Mouse (Mus musculus) heart, adult 2 months (tissue): ENCODE data around the gene Atf6. TPM values are rescaled to one million over a fixed set of nuclear protein-coding genes. Genes with fewer than 3 reads are reported as not detected.

ENCODE experiments used
- DNase-seq, 2 experiments: peaks; one replicate each; pipeline ENCODE4 v3.0.0; 2021
- H3K27ac ChIP-seq: fragments of 200-600 bp; 2 replicates; pipeline ENCODE4 v1.8.1; 2022
- H3K27me3 ChIP-seq: fragments of 200-500 bp; 2 replicates; pipeline ENCODE4 v1.6.1; 2012; ENCODE audit warnings: mild to moderate bottlenecking, low read length, inconsistent platforms, mixed read lengths; ENCODE audit not compliant: control insufficient read depth, insufficient read depth
- H3K36me3 ChIP-seq: fragments of 200-500 bp; 2 replicates; pipeline ENCODE4 v1.6.1; 2012; ENCODE audit warnings: low read length, inconsistent platforms; ENCODE audit not compliant: control insufficient read depth, insufficient read depth
- H3K4me1 ChIP-seq: fragments of 200-500 bp; 2 replicates; pipeline ENCODE4 v1.6.1; 2011; ENCODE audit warnings: low read length; ENCODE audit not compliant: control insufficient read depth, insufficient read depth
- H3K4me3 ChIP-seq: fragments of 200-600 bp; 2 replicates; pipeline ENCODE4 v1.8.1; 2022
- H3K79me2 ChIP-seq: fragments of 200-500 bp; replicated peaks from 2 replicates; pipeline ENCODE4 v1.6.1; 2012; ENCODE audit warnings: mild to moderate bottlenecking, inconsistent platforms, low read length, moderate library complexity, mixed read lengths; ENCODE audit not compliant: control insufficient read depth, insufficient read depth
- H3K9ac ChIP-seq: fragments of 200-500 bp; 2 replicates; pipeline ENCODE4 v1.6.1; 2012; ENCODE audit warnings: low read depth, mild to moderate bottlenecking, control low read depth, inconsistent platforms, low read length, mixed read lengths
- CTCF ChIP-seq: fragments of 200-600 bp; IDR thresholded peaks from 2 replicates; pipeline ENCODE4 v1.8.1; 2022; ENCODE audit warnings: antibody characterized with exemption, mild to moderate bottlenecking, moderate library complexity
- EP300 ChIP-seq: fragments of 200-500 bp; IDR thresholded peaks from 2 replicates; pipeline ENCODE4 v1.6.1; 2011; ENCODE audit warnings: low read depth, low read length, control low read depth; ENCODE audit not compliant: insufficient read depth
- POLR2A ChIP-seq: fragments of 200-500 bp; IDR thresholded peaks from 2 replicates; pipeline ENCODE4 v1.6.1; 2011; ENCODE audit warnings: mild to moderate bottlenecking, low read depth, low read length, control low read depth; ENCODE audit not compliant: insufficient read depth
- WGBS: fragments of 180-500 bp; shearing (Covaris S2); methylation state at CpG from one replicate; pipeline ENCODE4 v1.1.7; 2018; 5-methylcytosine and 5-hydroxymethylcytosine counted together
- intact Hi-C: fragments of 180-260 bp; cut with DNase I; formaldehyde crosslinking; loops from one replicate; pipeline ENCODE4 v1.15.1; 2025
- polyA plus RNA-seq: library from polyadenylated mRNA; depleted of rRNA; stranded (reverse); fragments of >200 nt; gene quantifications from 2 replicates; pipeline ENCODE4 v1.2.3, GENCODE M21; 2012
- total RNA-seq, 2 experiments: library from RNA; stranded (reverse); gene quantifications; 2 replicates each; pipeline ENCODE4 v1.2.3; 2021

Gene Atf6
- total and polyA plus RNA-seq, 3 experiments, result 22.0 to 82.3 (median 62.6) TPM

DNA sequence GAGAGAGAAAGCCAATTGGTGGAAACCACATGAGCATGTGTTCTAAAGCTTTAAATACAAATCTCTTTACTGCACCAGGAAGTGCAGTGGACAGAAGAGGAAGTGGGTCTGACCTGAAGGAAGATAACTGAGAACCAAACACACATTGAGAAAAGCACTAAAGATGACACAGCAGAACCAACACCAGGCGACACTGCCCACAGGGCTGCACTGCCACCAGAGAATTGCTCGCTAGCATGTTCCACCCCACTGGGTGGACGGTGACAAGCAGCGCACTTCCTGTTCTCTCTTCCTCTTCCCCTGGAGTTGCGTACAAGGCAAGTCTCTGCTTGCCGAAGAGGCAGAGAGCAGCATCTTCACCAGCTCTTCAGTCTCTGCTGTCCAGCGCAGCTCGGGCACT, 158.1 kb downstream of the Atf6 start:
- intact Hi-C loops, result no loop called here

DNA sequence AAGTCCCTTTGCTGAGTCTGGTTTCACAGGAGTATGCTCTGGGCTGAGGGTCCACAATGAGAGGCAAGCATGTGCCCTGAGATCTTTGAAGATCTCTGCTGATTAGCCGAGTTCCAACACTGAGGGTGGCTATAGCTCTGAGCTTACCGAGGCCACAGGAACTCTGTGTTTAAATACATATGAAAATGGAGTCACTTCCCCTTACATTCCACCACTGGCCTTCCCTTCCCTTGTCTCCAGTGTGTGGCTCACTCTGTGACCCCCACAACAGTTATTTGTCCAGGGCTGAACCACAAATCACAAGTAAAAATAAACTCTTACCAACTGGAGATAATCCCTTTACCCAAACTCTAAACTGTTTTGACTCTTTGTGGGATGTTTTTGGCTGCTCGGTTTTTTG, 158.5 kb downstream of the Atf6 start:
- intact Hi-C loops, result no loop called here
- Histone ChIP-seq H3K36me3 (peaks cover 4% of the 10 kb centered on the region; the same call in 1 of the 2 replicates), H3K27me3 (no peaks in the 10 kb centered on the region), H3K79me2 (no peaks in the 10 kb centered on the region), H3K27ac (no peak overlapping the region), H3K4me3 (no peak overlapping the region), H3K9ac (no peak overlapping the region), H3K4me1 (peaks cover 3% of the 10 kb centered on the region; the same call in 1 of the 2 replicates)
- DNase-seq, result no peak
- WGBS, result 81% methylated on average over 3 of the region's 3 CpGs
- no peak for TF ChIP-seq CTCF
- TF ChIP-seq EP300, result no peak
- no peak for TF ChIP-seq POLR2A

More for the DNA sequence above, 158.1 kb downstream of the Atf6 start:
- Histone ChIP-seq H3K36me3 (peaks cover 4% of the 10 kb centered on the region; the same call in 1 of the 2 replicates), H3K4me3 (no peak overlapping the region), H3K9ac (no peak overlapping the region), H3K79me2 (no peaks in the 10 kb centered on the region), H3K27me3 (no peaks in the 10 kb centered on the region), H3K27ac (no peak overlapping the region), H3K4me1 (peaks cover 3% of the 10 kb centered on the region; the same call in 1 of the 2 replicates)
- TF ChIP-seq CTCF (no peak), POLR2A (no peak), EP300 (no peak)
- DNase-seq, result peak in 1 of 2 experiments; percentile 68
- WGBS, result 68% methylated on average over 8 of the region's 8 CpGs

DNA sequence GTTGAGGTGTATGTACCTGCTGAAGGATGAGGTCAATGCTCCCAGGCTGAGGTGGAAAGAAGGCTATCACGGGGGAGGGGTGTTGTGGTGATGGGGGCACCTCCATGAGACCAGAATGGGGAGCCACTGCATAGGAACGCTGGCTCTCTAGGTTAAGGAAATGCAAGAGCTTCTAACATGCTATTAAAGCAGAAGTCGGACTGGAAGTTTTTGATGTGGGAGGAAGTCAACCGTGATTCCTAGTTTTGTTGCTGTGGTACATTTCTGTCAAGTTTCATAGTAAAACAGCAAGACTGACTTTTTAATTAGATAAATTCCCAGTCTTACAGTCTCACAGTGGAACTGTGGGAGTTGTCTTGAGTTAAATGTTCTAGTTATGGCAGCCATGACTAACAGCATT, 161.5 kb downstream of the Atf6 start:
- H3K27ac ChIP-seq, result no peak overlapping the region
- peaks cover 4% of the 10 kb centered on the region; the same call in 1 of the 2 replicates for H3K36me3 ChIP-seq
- intact Hi-C loops, result no loop called here
- H3K79me2 ChIP-seq, result no peaks in the 10 kb centered on the region
- DNase-seq, result no peak
- no peak overlapping the region for H3K9ac ChIP-seq
- no peaks in the 10 kb centered on the region for H3K27me3 ChIP-seq
- TF ChIP-seq EP300 (no peak), CTCF (no peak), POLR2A (no peak)
- H3K4me1 ChIP-seq, result peaks cover 3% of the 10 kb centered on the region; the same call in 1 of the 2 replicates
- 86% methylated on average over 4 of the region's 4 CpGs for WGBS
- H3K4me3 ChIP-seq, result no peak overlapping the region

DNA sequence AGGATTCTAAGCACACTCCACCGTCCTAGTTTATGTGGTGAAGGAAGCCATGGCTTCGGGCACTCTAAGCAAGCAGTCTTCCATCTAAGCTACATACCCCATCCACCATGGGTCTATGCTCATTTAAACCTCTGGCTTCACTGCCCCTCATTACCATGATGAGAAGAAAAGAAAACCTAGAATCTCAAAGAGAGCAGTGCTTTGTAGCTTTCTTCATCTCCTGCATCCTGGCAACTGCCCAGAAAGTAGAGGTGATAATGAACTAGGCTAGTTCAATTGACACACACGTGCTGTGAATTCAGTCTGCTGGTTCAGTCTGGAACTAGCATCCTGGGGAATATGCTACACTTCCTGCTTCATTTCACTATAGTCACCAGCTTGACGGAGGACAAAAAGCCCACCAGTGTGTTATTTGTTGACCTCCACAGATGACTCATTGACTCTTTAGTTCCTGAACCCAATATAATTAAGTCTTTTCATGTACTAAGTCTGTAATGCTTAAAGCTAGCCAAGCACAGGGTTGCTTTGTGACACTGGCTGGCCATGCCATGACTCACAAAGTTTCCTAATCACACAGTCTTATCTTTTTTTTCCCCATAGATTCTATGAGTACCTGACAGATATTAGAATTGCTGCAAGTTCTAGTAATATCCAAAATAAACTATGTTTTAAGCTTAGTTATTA, 162.5 kb downstream of the Atf6 start:
- intact Hi-C loops, result no loop called here
- Histone ChIP-seq H3K9ac (no peak overlapping the region), H3K27me3 (no peaks in the 10 kb centered on the region), H3K4me3 (no peak overlapping the region), H3K4me1 (peaks cover 4% of the 10 kb centered on the region; the same call in 1 of the 2 replicates), H3K79me2 (no peaks in the 10 kb centered on the region), H3K36me3 (peaks cover 4% of the 10 kb centered on the region; the same call in 1 of the 2 replicates), H3K27ac (no peak overlapping the region)
- WGBS, result 61% methylated on average over 4 of the region's 4 CpGs
- TF ChIP-seq EP300, result no peak
- TF ChIP-seq CTCF, result no peak
- no peak for TF ChIP-seq POLR2A
- DNase-seq, result no peak

DNA sequence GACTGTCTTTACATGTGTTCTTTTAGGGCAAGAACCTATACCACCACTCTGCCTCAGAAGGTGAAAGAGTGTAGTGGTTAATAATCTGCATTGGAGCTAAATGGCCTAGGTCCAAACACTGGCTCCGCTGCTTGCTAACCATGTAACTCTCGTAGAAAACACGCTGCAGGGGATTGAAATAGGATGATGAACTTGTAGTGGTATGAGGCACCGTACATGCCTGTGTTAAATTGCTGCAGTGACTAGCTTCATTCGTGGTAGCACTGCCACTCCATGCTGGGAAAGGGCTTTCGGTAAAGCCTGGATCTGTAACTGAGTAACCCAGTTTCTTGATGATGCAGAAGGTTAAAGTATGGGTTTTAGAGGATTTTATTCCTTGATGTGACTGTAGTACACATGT, 163.5 kb downstream of the Atf6 start:
- intact Hi-C loops, result no loop called here
- H3K79me2 ChIP-seq, result no peaks in the 10 kb centered on the region
- WGBS, result 91% methylated on average over 6 of the region's 6 CpGs
- H3K27me3 ChIP-seq, result no peaks in the 10 kb centered on the region
- H3K36me3 ChIP-seq, result peaks cover 3% of the 10 kb centered on the region; the same call in 1 of the 2 replicates
- no peak overlapping the region for H3K4me3 ChIP-seq
- no peak for DNase-seq
- no peak overlapping the region for H3K9ac ChIP-seq
- TF ChIP-seq POLR2A (no peak), CTCF (no peak), EP300 (no peak)
- H3K27ac ChIP-seq, result no peak overlapping the region
- H3K4me1 ChIP-seq, result peaks cover 7% of the 10 kb centered on the region

DNA sequence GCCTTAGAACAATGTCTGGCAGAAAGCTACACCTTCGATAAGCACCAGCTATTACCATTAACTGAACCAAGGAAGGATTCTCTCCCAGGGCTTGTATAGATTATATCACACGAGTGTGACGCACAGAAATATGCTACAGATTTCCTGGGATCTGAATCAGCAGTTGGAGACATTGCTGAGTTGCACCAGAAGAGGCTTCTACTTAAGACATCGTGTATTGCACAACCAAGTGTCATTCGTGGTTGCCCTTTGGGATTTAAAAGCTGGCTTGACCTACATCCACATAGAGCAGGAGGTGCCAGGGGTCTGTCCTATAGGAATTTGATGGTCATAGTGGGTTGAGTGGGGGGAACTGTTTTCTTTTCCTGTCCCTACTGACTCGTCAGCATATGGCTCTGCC, 164.6 kb downstream of the Atf6 start:
- Histone ChIP-seq H3K27me3 (no peaks in the 10 kb centered on the region), H3K9ac (no peak overlapping the region), H3K4me3 (no peak overlapping the region), H3K36me3 (no peaks in the 10 kb centered on the region), H3K27ac (no peak overlapping the region), H3K4me1 (peaks cover 7% of the 10 kb centered on the region), H3K79me2 (no peaks in the 10 kb centered on the region)
- 71% methylated on average over 6 of the region's 6 CpGs for WGBS
- TF ChIP-seq POLR2A (no peak), CTCF (no peak), EP300 (no peak)
- intact Hi-C loops, result no loop called here
- no peak for DNase-seq
